Mouse (Mus musculus): Measurements from ENCODE around the gene Kcnk2.

Kcnk2 gene

GRCm38 (mm10) chr1:189217751-189218564 is 184.1 kb downstream of the Kcnk2 start:
- DNase-seq (ENCODE audit: low read depth): no peak

- no peak for DNase-seq (ENCODE audit: low read depth)
Observed at GRCm38 (mm10) chr1:189215131-189215530, 186.9 kb downstream of the Kcnk2 start.

- no peak for DNase-seq (ENCODE audit: low read depth)
Observed at GRCm38 (mm10) chr1:189214477-189214876, 187.6 kb downstream of the Kcnk2 start.

GRCm38 (mm10) chr1:189209715-189210108 is 192.4 kb downstream of the Kcnk2 start:
- no peak for DNase-seq (ENCODE audit: low read depth)

- no peak for DNase-seq (ENCODE audit: low read depth)
Observed at GRCm38 (mm10) chr1:189209029-189209714, 192.9 kb downstream of the Kcnk2 start.

- DNase-seq (ENCODE audit: low read depth): no peak
Observed at GRCm38 (mm10) chr1:189208605-189209004, 193.5 kb downstream of the Kcnk2 start.

- DNase-seq (ENCODE audit: low read depth): no peak
Observed at GRCm38 (mm10) chr1:189195758-189196157, 206.3 kb downstream of the Kcnk2 start.

- no peak for DNase-seq (ENCODE audit: low read depth)
Observed at GRCm38 (mm10) chr1:189187737-189188390, 214.2 kb downstream of the Kcnk2 start.

- DNase-seq (ENCODE audit: low read depth): no peak
Observed at GRCm38 (mm10) chr1:189185206-189185750, 216.8 kb downstream of the Kcnk2 start.

- no peak for DNase-seq (ENCODE audit: low read depth)
Observed at GRCm38 (mm10) chr1:189177746-189178145, 224.3 kb downstream of the Kcnk2 start.

GRCm38 (mm10) chr1:189173479-189173878 is 228.6 kb downstream of the Kcnk2 start:
- no peak for DNase-seq (ENCODE audit: low read depth)

GRCm38 (mm10) chr1:189171138-189171537 is 230.9 kb downstream of the Kcnk2 start:
- no peak for DNase-seq (ENCODE audit: low read depth)

- no peak for DNase-seq (ENCODE audit: low read depth)
Observed at GRCm38 (mm10) chr1:189165756-189166155, 236.3 kb downstream of the Kcnk2 start.

GRCm38 (mm10) chr1:189165141-189165540 is 236.9 kb downstream of the Kcnk2 start:
- no peak for DNase-seq (ENCODE audit: low read depth)

- DNase-seq (ENCODE audit: low read depth): no peak
Observed at GRCm38 (mm10) chr1:189164721-189165120, 237.4 kb downstream of the Kcnk2 start.

GRCm38 (mm10) chr1:189164241-189164640 is 237.8 kb downstream of the Kcnk2 start:
- no peak for DNase-seq (ENCODE audit: low read depth)
